Mouse (Mus musculus) brain, embryonic 14.5 days (tissue): ENCODE results near the gene Vps37b.

Experiments used
- CTCF ChIP-seq: fragments of 200-500 bp; IDR thresholded peaks from 2 replicates; pipeline ENCODE4 v1.5.1; 2012; ENCODE audit warnings: inconsistent platforms, mild to moderate bottlenecking, moderate library complexity, borderline replicate concordance; ENCODE audit not compliant: insufficient read depth, insufficient read length; ENCODE audit errors: extremely low read depth
- POLR2A ChIP-seq: fragments of 200-500 bp; IDR thresholded peaks from 2 replicates; pipeline ENCODE4 v1.6.1; 2012; ENCODE audit warnings: mild to moderate bottlenecking, inconsistent platforms, borderline replicate concordance; ENCODE audit not compliant: poor library complexity, insufficient read depth, insufficient read length, severe bottlenecking; ENCODE audit errors: extremely low read depth

- no peak for TF ChIP-seq POLR2A
- TF ChIP-seq CTCF, result no peak
Measured at GRCm38 (mm10) chr5:123981250-123981554, 50.9 kb downstream of the Vps37b start.
